Mouse (Mus musculus): ENCODE data around the gene Igdcc3. TPM values are rescaled to one million over a fixed set of nuclear protein-coding genes. Genes with fewer than 3 reads are reported as not detected.

The Igdcc3 gene
- not detected in 2 replicates for polyA plus RNA-seq (2012; ENCODE audit: insufficient read depth, low replicate concordance)

DNA sequence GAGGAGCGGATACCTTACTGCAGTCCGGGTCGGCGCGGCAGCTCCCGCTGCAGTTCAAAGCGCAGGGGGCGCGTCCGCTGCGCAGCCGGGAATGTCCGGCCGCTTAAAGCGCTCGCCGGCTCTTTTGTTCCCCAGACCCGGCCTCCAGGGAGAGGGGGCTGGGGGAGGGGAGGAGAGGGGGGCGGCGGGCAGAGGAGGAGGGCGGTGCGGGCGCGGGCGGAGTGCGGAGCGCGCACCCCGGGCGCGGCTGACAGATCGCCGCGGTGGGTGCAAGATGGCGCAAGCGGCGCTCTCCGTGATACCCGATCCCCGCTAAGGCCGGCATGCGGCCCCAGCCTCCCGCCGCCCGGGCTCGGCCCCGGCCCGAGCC, at the start of gene Igdcc3:
Gene Igdcc3 (plus strand): TSS at position 254 of the 370 bp plus-strand sequence.
- H3K4me3 ChIP-seq (replicated peaks), result peak within 1 kb of the TSS; percentile 90
- H3K27me3 ChIP-seq (replicated peaks), result peaks cover 90% of the 10 kb centered on the region
- no peaks in the 10 kb centered on the region for H3K9me3 ChIP-seq
- no peaks in the 10 kb centered on the region for H3K36me3 ChIP-seq (replicated peaks; ENCODE audit: low read length)
- peaks cover 31% of the 10 kb centered on the region for H3K4me1 ChIP-seq
- no peak for TF ChIP-seq FLI1 (IDR thresholded peaks at IDR 0.05; ENCODE audit: low read length)
- no peak for TF ChIP-seq GATA1 (IDR thresholded peaks at IDR 0.05; ENCODE audit: borderline replicate concordance, low read length)

GRCm38 (mm10) chr9:65094237-65094636, 46.8 kb upstream of the Igdcc3 start:
- Histone ChIP-seq H3K4me3 (replicated peaks) (no peak overlapping the region), H3K9me3 (peaks cover 8% of the 10 kb centered on the region), H3K27me3 (replicated peaks) (peaks cover 38% of the 10 kb centered on the region), H3K4me1 (no peaks in the 10 kb centered on the region), H3K36me3 (replicated peaks; ENCODE audit: low read length) (no peaks in the 10 kb centered on the region)
- TF ChIP-seq FLI1 (IDR thresholded peaks at IDR 0.05; ENCODE audit: low read length) (no peak), GATA1 (IDR thresholded peaks at IDR 0.05; ENCODE audit: borderline replicate concordance, low read length) (no peak)

DNA sequence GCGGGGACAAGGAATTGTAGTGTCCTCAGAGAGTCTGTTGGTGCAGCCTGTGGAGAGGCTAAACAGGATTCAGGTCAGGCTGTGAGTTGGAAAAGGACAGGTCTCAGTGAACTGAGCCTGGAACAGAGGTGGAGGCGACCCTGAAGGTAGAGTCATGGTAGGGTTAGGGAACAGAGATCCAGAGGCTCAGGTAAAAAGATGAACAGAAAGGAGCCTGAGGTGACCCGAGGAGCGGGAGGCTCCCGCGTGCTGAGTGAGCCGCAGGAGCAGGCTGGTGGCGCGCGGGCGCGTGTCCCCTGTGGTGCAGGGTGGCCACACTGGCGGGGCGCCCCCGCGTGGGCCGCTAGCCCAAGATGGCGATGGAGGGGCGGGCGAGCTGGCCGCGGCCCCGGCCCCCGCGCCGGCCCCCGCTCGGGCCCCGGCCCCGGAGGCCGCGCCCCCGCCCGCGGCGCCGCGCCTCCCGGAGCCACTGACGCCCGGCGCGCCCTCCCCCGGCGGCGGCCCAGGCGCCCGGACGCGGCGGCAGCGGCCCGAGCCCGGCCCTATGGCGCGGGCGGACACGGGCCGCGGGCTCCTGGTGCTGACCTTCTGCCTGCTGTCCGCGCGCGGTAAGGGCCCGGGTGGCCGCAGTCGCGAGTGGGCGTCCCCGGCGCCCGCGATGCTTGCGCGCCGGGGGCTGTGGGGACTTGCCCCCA, 39.9 kb upstream of the Igdcc3 start, which contains the start of gene Igdcc4:
Gene Igdcc4 (plus strand): TSS at position 496 of the 695 bp plus-strand sequence.
- peaks cover 75% of the 10 kb centered on the region for H3K27me3 ChIP-seq (replicated peaks)
- peak within 1 kb of the TSS; percentile 90 for H3K4me3 ChIP-seq (replicated peaks)
- TF ChIP-seq FLI1 (IDR thresholded peaks at IDR 0.05; ENCODE audit: low read length), result no peak
- TF ChIP-seq GATA1 (IDR thresholded peaks at IDR 0.05; ENCODE audit: borderline replicate concordance, low read length), result no peak
- H3K4me1 ChIP-seq, result peaks cover 17% of the 10 kb centered on the region
- peaks cover 22% of the 10 kb centered on the region for H3K9me3 ChIP-seq
- H3K36me3 ChIP-seq (replicated peaks; ENCODE audit: low read length), result no peaks in the 10 kb centered on the region

GRCm38 (mm10) chr9:65101686-65102376, 39.2 kb upstream of the Igdcc3 start:
- H3K9me3 ChIP-seq, result peaks cover 22% of the 10 kb centered on the region
- H3K4me1 ChIP-seq, result peaks cover 17% of the 10 kb centered on the region
- no peaks in the 10 kb centered on the region for H3K36me3 ChIP-seq (replicated peaks; ENCODE audit: low read length)
- TF ChIP-seq FLI1 (IDR thresholded peaks at IDR 0.05; ENCODE audit: low read length), result no peak
- no peak for TF ChIP-seq GATA1 (IDR thresholded peaks at IDR 0.05; ENCODE audit: borderline replicate concordance, low read length)
- peak overlapping the region; percentile 90 for H3K4me3 ChIP-seq (replicated peaks)
- peaks cover 80% of the 10 kb centered on the region for H3K27me3 ChIP-seq (replicated peaks)

- Histone ChIP-seq H3K4me3 (replicated peaks) (peak overlapping the region; percentile 90), H3K9me3 (peaks cover 22% of the 10 kb centered on the region), H3K4me1 (peaks cover 17% of the 10 kb centered on the region), H3K36me3 (replicated peaks; ENCODE audit: low read length) (no peaks in the 10 kb centered on the region), H3K27me3 (replicated peaks) (peaks cover 79% of the 10 kb centered on the region)
- TF ChIP-seq GATA1 (IDR thresholded peaks at IDR 0.05; ENCODE audit: borderline replicate concordance, low read length) (no peak), FLI1 (IDR thresholded peaks at IDR 0.05; ENCODE audit: low read length) (no peak)
These were observed 38.4 kb upstream of the Igdcc3 start for GRCm38 (mm10) chr9:65102377-65103172.

DNA sequence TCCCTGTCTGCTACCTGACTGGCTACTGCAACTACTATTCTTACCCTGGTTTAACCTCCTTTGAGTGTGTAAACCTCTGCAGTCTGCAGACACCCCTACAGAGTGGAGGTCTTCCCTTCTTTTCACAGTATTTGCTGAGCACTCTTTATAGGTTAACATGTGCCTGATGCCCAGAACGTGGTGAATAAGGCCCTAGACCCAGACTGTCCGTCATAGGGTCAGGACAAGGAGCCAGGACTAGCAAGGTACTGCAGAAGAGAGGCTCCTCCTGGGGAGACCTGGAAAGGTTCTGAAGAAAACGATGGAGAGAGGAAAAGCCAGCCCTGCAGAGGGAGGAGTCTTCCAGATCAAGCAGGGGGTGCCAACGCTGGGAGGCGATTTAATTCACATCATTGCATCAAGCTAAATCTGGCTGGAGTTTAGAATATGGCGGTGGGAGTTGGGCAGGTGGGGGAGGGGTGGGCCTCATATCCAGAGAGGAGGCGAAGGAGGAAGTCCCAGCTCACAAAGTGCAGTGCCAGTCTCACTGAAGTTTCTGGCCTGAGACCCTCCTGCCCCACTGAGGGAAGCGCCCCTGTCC, 37.7 kb upstream of the Igdcc3 start:
- peaks cover 82% of the 10 kb centered on the region for H3K27me3 ChIP-seq (replicated peaks)
- no peak overlapping the region for H3K4me3 ChIP-seq (replicated peaks)
- peaks cover 22% of the 10 kb centered on the region for H3K9me3 ChIP-seq
- no peak for TF ChIP-seq GATA1 (IDR thresholded peaks at IDR 0.05; ENCODE audit: borderline replicate concordance, low read length)
- no peak for TF ChIP-seq FLI1 (IDR thresholded peaks at IDR 0.05; ENCODE audit: low read length)
- peaks cover 17% of the 10 kb centered on the region for H3K4me1 ChIP-seq
- H3K36me3 ChIP-seq (replicated peaks; ENCODE audit: low read length), result no peaks in the 10 kb centered on the region

DNA sequence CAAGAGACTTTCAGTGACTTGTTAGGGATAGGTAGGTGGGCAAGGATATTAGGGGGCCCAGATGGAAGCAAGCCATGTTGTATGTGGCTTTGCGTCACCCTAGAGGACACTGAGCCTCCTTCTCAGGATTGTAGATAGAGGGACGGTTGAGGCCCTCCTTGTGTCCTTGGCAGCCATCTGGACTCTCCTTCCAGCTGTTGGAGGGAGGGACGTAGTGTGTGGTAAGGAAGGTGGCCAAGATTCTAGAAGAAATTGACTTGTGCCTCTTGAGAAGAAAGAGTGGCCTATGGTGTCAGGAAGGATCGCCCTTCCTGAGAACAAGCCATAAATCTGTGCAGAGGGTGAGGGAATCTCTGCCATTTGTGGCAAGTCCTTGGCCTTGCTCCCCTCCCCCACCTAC, 34.2 kb upstream of the Igdcc3 start:
- peaks cover 11% of the 10 kb centered on the region for H3K4me1 ChIP-seq
- H3K9me3 ChIP-seq, result no peaks in the 10 kb centered on the region
- no peaks in the 10 kb centered on the region for H3K36me3 ChIP-seq (replicated peaks; ENCODE audit: low read length)
- TF ChIP-seq GATA1 (IDR thresholded peaks at IDR 0.05; ENCODE audit: borderline replicate concordance, low read length) (no peak), FLI1 (IDR thresholded peaks at IDR 0.05; ENCODE audit: low read length) (no peak)
- H3K4me3 ChIP-seq (replicated peaks), result no peak overlapping the region
- H3K27me3 ChIP-seq (replicated peaks), result peaks cover 80% of the 10 kb centered on the region

GRCm38 (mm10) chr9:65107893-65108292, 33.1 kb upstream of the Igdcc3 start:
- Histone ChIP-seq H3K27me3 (replicated peaks) (peaks cover 79% of the 10 kb centered on the region), H3K36me3 (replicated peaks; ENCODE audit: low read length) (no peaks in the 10 kb centered on the region), H3K9me3 (no peaks in the 10 kb centered on the region), H3K4me1 (peaks cover 5% of the 10 kb centered on the region; the same call in 1 of the 2 replicates), H3K4me3 (replicated peaks) (no peak overlapping the region)
- TF ChIP-seq GATA1 (IDR thresholded peaks at IDR 0.05; ENCODE audit: borderline replicate concordance, low read length) (no peak), FLI1 (IDR thresholded peaks at IDR 0.05; ENCODE audit: low read length) (no peak)

Measured in megakaryocyte, embryonic 14.5 days (primary cell).